Mouse (Mus musculus): ENCODE data around the gene Itpkb.

The Itpkb gene

DNA sequence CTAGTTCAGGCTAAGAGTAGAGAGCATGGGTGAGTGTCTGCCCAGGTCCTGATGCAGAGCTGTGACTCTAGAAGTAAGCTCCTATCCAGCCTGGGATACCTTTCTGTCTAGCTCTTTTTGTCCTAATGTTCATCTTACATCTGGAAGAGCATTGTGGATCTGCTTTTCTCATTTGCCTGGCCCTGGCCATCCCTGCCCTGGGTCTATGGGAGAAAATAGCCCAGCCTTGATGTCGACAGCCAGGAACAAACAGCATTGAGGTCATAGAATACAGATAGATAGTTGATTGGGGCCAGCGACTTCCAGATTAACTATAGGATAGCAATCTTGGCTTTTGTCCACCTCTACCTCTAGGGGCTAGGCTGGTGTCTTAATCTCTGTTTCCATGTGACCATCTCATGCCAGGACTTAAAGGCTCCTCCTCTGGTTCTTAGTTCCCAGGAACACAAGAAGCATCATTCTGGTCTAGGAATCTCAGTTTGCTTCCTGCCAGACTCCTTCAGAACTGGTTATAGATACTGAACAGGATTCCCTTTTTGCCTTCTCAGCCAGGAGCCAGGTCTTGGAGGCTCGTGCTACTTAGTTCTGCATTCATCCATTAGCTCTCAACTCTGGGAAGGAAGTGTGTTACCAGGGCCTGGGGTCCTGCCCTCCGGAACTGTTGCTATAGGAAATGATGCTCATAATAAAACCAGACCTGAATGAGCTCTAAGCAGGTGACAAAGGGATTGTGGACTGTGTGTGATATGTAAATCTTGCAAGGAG, 70.6 kb downstream of the Itpkb start:
- no peak for DNase-seq

GRCm38 (mm10) chr1:180401725-180402124, 71.4 kb downstream of the Itpkb start:
- peak; percentile 80 for DNase-seq

GRCm38 (mm10) chr1:180402481-180403081, 72.3 kb downstream of the Itpkb start:
- DNase-seq = peak; percentile 76

- no peak for DNase-seq
Observed at GRCm38 (mm10) chr1:180403357-180403693, 73.0 kb downstream of the Itpkb start.

- peak; percentile 85 for DNase-seq
Observed at GRCm38 (mm10) chr1:180403694-180404606, 73.7 kb downstream of the Itpkb start.

DNA sequence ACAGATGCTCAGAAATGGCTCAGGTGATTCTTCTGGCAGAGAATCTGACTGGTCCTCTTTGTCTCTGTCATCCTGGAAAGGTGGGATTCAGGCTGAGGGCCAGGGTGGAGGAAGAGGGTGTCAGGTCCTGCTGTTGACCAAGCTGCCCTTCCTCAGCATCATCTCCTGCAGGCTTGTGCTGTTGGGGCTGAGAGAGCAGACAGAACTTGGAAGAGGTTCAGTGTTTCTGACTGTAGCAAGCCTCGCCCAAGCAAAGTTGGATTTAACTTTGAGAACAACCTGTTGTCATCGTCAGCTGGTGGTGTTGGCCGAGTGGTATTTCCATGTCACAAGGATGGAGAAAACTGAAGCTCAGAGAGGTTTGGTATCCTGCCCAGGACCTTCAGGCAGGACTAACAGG, 74.4 kb downstream of the Itpkb start:
- no peak for DNase-seq

DNA sequence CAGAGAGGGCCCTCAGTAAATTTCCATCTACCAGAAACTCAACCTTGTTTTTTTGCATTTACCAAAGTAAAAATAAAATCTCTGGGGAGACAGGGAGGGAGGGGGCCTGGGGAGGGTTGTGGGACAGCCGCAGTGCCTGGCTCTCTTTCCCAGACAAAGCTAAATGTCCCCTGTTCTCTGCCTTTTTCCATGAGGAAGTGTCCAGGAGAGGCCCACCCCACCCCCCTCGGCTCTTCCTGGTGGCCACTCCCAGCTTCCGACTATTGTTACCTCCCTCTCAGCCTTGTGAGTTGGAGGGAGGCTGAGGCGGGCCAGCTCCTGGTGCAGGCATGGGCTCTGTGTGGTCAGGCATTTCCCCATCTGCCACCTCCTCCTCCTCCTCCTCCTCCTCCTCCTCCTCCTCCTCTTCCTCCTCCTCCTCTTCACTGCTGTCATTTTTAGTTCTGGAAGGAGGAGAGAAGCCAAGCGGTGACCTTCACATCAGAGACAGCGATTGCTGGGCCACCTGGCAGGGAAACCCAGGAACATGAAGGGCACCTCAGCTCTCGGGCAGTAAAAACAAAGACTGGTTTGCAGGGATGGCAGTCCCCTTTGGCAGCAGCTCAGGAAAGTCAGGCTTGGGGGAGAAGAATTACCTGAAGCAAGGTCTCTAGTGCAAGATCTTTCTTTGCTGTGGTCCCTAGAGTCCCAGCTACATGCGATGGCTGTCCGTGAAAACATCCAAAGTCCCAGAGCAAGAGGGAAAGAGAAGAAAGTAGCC, 75.5 kb downstream of the Itpkb start:
- DNase-seq = peak; percentile 84

GRCm38 (mm10) chr1:180406336-180407035, 76.2 kb downstream of the Itpkb start:
- no peak for DNase-seq

DNA sequence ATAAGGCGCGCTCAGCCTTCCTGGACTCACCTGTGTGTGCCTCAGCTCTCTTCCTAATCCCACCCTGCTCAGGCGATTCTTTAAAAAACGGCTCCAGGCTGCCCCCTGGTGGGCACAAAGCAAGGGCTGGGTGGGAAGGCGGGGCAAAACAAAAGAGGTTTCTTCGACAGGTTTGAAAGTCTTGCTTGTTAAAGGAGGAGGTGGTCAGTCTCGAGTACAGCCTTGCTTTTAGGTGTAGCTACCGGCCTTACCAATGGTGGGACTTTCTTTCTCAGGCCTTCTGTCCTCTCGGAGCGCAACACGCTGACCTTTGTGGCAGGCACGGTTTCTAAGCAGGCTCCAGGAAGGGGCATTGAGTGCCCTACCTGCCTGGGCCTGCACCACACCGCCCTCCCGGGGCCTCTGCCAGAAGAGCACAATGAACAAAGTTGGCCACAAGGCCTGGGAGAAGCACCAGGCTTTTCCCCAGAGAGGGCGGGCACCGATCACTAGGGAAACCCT, 76.9 kb downstream of the Itpkb start:
- DNase-seq = peak; percentile 88

- DNase-seq = no peak
Observed at GRCm38 (mm10) chr1:180407727-180408719, 77.7 kb downstream of the Itpkb start.

DNA sequence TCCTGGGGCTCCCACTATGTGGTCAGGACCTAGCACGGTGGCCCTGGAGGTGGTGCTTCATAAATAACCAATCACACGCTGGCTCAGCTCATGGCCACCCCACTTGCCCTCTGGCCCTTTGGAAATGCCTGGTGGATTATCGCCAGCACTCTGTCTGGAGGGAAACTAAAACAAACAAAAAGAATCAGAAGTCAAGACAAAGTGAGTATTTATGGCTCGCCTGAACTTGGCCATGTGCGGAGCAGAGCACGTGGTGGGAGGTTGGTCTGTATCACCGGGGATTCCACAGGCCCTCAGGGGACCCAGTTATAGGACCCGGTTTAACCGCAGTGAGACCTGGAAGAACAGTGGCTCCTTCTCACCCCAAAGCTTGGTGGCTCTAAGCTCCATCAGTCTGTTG, 78.5 kb downstream of the Itpkb start:
- DNase-seq = peak; percentile 74

DNA sequence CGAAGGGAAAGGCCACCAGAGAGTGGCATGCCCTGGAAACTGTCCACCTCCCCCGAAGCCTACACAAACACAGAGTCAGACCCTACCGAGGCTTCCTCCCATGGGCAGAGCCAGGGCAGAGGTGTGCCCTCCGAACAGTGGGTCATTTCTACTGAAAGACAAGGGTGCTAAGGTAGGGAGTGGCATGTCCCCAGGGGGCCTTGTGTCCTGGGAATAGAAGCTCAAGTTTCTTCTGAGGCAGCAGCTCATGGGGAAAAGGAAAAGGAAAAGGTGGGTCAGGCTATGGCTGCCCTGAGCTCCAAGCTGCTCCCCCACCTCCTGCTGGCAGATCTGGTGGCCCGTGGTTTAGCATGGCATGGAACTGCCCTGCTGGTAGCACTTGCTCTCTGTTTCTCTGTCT, 79.5 kb downstream of the Itpkb start:
- no peak for DNase-seq

GRCm38 (mm10) chr1:180410306-180410705, 80.0 kb downstream of the Itpkb start:
- no peak for DNase-seq

GRCm38 (mm10) chr1:180415064-180415463, 84.8 kb downstream of the Itpkb start:
- DNase-seq = no peak

DNA sequence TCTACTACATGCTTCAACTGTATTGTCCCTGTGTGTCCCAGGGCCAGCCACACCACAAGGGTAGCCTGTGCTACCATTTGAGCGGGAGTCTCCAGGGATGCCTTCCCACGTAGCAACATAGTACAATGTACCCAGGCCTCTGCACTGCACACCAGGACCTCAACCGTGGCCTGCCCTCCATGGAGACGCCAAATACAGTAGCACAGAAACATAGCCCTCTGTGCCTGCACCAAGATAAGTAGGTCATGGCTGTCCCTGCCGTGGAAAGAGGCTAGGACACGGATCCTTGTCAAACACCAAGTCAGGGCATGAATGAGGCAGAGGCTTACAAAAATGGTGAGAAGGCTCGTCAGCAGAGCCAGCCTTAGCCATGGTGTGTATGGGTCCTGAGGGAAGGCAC, 85.6 kb downstream of the Itpkb start:
- no peak for DNase-seq

DNA sequence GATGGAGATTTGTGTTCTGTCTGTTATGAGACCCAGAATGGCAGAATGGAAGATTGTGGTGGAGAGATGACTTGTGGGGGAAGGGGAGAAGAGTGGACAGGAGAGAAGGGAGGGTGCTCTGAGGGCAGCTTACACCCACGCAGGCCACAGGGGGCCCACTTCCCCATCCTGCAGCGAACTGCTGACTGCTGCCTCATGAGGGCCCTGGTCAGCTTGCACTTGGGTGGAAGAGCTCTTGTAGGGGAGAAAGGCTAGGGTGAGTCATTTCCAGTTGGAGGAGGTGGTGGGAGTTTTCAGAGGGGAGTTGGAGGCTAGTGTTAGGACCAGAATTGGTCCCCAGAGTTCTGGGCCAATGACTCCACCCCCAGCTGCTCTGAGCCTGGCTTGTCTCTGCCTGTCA, 86.8 kb downstream of the Itpkb start:
- DNase-seq = peak; percentile 67

DNA sequence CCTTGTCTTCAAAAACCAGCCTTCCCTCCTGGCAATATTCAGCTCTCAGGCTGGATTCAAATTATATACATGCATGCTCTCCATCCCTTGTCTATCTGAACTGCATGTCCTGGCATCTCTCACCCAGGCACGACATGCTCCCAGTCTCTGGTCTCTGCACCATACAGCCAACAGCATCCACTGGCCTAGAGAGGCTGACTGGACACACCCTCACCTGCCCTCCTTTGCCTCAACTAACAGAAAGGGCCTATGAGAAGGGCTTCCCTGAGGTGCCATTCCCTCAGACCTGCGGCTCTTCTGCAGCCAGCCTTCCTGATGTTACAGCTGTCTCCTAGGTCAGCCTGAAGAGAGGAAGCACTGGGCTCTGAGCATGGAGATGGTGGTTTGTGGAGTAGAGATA, 88.8 kb downstream of the Itpkb start:
- no peak for DNase-seq

DNA sequence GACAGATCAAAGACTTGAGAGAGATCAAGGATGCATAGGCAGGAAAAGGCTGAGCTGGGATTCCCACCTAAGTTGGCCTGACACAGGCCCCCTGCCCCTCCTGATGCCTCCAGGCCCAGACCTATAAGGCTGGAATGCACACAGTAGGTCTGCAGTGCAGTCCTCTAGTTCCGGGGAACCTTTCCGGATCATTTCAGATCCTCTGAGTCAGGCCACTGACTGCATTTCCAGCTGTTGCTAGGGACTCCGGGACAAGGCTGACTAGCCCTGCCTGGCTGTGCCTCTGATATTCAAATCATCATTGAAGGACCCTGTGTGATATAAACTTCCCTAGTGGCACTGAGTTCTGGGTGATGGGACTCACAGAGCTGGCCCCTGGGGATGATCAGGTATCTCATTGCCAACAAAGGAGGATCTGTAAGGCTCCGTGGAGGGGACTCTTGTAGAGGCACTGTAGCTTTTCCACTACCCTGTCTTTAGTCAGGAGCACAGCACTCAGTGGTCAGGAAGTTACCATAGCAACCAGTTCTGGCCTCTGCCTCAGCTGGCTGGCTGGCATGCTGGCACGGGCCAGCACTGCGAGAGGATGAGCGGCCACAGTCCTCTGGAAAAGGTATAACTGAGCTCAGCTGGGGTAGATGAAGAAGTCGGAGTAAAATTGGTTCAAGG, 90.3 kb downstream of the Itpkb start:
- DNase-seq = no peak

- DNase-seq = no peak
Observed at GRCm38 (mm10) chr1:180421165-180421909, 91.1 kb downstream of the Itpkb start.

All from lung, postnatal 36 days (tissue).